Mouse (Mus musculus) heart, adult 11 months (tissue): ENCODE results near the gene Tspear.
"Not testable (repeated sequence)": the region's sequence is repeated elsewhere in the genome, so short reads cannot be mapped to it uniquely, and the experiment has no call there.

Experiments used
- DNase-seq: peaks from one replicate; pipeline ENCODE4 v3.0.0; 2022

Tspear gene

DNA sequence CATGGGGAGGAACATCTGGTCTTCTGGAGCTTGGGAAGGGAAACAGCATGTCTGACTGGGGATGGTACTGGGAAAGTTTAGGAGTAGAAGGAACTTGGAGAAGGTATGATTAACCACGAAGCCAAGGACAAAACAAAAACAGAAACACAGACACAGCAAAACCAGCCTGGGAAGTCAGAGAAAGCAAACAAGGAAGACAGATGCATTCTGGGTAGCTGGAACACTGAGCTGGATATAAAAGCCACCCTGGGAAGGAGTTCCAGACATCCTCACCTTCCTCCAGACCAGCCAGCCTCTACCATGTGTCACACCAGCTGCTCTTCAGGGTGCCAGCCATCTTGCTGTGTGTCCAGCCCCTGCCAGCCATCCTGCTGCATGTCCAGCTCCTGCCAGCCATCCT, 29.1 kb downstream of the Tspear start, which contains the start of gene Gm10142:
Gene Gm10142, plus strand, starts transcription at position 301 of the 400 bp plus-strand sequence.
- no peak for DNase-seq

DNA sequence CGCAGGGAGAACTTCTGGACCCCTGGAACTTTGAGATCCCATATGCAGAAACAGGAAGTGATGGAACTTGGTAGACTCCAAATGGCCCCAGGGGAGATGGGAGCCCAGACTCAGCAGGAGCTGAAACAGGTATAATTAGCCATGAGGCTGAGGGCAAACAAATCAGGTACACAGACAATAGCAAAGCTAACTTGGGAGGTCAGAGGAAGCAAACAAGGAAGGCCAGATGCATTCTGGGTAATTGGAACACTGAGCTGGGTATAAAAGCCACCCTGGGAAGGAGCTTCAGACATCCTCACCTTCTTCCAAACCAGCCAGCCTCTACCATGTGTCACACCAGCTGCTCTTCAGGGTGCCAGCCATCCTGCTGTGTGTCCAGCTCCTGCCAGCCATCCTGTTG, 33.9 kb downstream of the Tspear start, which contains the start of gene Krtap12-1:
Gene Krtap12-1, plus strand, starts transcription at position 301 of the 400 bp plus-strand sequence.
- DNase-seq, result not testable (repeated sequence)

DNA sequence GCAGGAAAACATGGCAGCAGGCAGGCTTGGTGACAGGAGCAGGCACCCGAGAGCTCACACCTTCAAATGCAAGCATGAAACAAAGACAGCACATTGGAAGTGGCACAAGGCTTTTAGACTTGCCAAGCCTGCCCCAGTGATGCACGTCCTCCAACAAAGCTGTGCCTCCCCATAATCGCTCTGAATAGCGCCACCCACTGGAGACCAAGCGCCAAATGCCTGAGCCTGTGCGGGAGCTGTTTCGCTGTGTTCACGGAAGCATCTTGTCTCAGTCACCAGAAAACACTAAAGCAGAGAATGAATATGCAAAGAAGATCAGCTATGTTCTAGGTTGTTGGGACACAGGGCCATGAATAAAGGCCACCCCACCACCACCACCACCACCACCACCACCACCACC, 38.5 kb downstream of the Tspear start:
- DNase-seq, result no peak

- DNase-seq, result no peak
Observed at GRCm38 (mm10) chr10:77726186-77726585, 39.8 kb downstream of the Tspear start, which contains the start of gene Gm10100. Gene Gm10100 (plus strand): TSS chr10:77726486.

GRCm38 (mm10) chr10:77728280-77728679, 41.9 kb downstream of the Tspear start:
- no peak for DNase-seq

DNA sequence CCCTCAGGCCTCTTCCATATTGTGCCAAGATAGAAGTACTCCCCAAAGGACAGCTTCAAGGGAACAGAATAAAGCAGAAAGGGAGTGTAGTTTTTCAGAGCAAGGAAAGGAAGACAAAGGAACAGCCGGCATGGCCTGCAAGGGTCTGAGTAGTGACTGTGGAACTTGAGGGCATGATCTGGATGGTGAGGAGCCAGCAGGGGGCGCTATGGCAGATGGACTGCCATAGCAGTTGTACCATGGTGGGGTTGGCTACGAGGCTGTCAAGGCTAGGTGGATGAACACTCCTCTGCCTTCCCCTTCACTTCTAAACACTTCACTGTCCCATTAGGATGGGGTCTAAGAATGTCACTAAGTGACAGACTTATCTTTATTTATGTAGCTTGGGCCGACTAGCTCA, 42.9 kb downstream of the Tspear start:
- no peak for DNase-seq

DNA sequence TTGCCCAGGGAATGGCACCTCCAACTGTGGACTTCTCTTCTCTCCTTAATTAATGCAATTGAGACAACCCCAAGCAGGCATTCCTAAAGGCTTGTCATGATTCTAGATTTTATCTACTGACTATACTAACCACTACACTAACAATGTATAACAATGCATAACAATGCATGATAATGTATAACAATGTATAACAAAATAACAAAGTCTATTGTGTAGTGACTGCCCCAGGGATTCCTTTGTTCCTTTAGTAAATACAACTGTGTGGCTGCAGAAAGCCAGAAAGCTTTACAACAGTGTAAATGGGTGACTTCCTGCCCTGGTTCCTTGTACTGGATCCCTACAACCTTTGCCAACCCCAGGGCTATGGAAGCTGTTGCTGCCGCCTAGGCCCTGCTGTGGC, 49.6 kb downstream of the Tspear start:
- DNase-seq, result no peak

DNA sequence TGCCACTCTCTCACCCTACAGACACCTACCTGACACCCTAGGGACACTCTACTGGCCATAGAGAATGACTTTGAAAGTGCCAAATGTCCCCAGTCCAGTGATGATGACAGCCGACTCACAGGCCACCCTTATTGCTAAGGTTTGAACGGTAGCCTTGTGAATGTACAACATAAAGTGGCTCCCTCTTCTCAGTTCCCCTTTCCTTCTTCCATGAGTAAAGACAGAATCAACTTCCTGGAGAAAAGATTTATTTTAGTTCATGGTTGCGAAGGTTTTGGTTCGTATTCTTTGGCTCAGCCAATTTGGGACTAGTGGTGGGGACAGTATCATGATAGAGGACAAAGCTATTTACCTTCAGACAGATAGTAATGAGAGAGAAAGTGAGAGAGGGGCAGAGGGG, 52.6 kb downstream of the Tspear start:
- no peak for DNase-seq

DNA sequence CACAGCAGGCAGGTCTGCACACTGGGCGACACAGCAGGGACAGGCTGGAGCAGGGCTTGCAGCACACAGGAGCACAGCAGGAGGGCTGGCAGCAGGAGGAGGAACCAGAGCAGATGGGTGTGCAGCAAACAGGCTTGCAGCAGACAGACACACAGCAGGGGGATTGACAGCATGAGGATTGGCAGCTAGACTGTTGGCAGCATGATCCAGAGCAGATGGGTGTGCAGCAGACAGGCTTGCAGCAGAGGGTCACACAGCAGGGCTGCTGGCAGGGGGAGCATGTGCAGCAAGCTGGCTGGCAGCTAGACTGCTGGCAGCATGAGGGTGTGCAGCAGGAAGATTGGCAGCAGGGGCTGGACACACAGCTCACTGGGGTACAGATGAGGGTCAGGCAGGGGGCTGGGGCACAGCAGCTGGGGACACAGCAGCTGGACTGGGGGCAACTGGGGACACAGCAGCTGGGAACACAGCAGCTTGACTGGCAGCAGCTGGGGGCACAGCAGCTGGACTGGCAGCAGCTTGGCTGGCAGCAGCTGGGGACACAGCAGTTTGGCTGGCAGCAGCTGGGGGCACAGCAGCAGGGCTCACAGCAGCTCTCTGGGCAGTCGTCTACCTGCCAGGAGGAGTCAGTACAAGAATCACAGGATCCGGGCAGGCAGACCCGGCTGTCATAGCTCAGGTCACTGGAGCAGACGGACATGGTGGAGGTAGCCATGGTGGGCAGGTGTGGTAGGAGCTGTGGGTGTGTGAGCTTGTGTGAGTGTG, 55.7 kb downstream of the Tspear start, which contains the start of gene Gm18596:
Gene Gm18596, minus strand, starts transcription at position 715 of the 765 bp plus-strand sequence.
- not testable (repeated sequence) for DNase-seq

GRCm38 (mm10) chr10:77750686-77751085, 64.3 kb downstream of the Tspear start:
- not testable (repeated sequence) for DNase-seq

DNA sequence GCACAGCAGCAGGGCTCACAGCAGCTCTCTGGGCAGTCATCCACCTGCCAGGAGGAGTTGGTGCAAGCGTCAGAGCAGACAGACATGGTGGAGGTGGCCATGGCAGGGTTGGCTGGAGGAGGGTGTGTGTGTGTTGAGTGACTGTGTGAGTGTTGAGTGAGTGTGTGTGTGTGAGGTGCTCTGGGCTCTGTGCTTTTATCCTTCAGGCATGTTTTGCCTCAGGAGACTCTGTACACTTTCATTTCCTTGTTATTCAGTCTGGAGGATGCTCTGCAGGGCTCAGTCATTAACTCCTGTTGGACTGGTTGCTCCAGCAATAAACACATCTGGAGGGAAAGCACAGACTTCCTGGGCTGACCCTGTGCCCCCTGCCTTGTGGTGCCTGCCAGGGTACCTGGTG, 64.9 kb downstream of the Tspear start, which contains the start of gene Gm9736:
Gene Gm9736, minus strand, starts transcription at position 101 of the 400 bp plus-strand sequence.
- DNase-seq, result peak; percentile 84

- not testable (repeated sequence) for DNase-seq
Observed at GRCm38 (mm10) chr10:77752312-77752711, 65.9 kb downstream of the Tspear start.

DNA sequence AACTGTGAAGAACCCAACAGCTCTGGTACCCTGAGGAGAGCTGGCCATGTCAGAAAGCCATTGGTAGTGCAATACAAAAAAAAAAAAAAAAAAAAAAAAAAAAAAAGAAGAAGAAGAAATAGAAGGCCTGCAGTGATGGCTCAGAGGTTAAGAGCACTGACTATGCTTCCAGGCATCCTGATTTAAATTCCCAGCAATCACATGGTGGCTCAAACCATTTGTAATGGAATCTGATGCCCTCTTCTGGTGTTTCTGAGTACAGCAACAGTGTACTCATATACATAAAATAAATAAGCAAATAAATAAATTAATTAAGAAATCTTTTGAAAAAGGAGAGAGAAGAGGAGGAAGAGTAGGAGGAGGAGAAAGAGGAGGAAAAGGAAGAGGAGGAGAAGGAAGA, 67.1 kb downstream of the Tspear start:
- DNase-seq, result no peak

DNA sequence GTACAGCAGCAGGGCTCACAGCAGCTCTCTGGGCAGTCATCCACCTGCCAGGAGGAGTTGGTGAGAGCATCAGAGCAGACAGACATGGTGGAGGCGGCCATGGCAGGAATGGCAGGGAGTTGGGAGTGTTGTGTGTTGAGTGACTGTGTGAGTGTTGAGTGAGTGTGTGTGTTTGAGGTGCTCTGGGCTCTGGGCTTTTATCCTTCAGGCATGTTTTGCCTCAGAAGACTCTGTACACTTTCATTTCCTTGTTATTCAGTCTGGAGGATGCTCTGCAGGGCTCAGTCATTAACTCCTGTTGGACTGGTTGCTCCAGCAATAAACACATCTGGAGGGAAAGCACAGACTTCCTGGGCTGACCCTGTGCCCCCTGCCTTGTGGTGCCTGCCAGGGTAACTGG, 73.2 kb downstream of the Tspear start, which contains the start of gene Gm3233:
Gene Gm3233, minus strand, starts transcription at position 101 of the 400 bp plus-strand sequence.
- DNase-seq, result peak; percentile 68

DNA sequence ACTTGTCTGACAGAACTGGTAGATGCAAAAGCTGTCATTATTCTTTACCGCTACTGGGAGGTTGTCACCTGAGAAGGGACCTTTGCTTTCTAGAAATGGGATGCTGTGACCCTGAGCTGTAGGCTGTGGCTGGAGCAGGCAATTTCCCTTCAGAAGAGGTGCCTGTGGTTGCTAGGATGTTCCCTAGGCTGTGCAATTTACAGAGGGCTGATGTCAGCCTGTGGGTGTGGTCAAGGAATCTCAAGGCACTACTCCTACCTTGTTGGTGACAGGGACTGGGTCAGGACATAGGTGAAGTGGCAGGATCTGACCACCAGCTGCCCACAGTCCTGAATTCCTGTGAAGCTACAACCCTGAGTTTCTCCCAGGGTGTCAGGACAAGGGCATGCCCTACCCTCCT, 83.4 kb downstream of the Tspear start:
- peak; percentile 81 for DNase-seq

- DNase-seq, result peak; percentile 29
Observed at GRCm38 (mm10) chr10:77771225-77771624, 84.9 kb downstream of the Tspear start, which contains the start of gene Gm3238. Gene Gm3238 (minus strand): TSS chr10:77771325.

- peak; percentile 86 for DNase-seq
Observed at GRCm38 (mm10) chr10:77772142-77772541, 85.8 kb downstream of the Tspear start.

- DNase-seq, result peak; percentile 40
Observed at GRCm38 (mm10) chr10:77776844-77777243, 90.5 kb downstream of the Tspear start, which contains the start of gene Gm7138. Gene Gm7138 (minus strand): TSS chr10:77776944.

DNA sequence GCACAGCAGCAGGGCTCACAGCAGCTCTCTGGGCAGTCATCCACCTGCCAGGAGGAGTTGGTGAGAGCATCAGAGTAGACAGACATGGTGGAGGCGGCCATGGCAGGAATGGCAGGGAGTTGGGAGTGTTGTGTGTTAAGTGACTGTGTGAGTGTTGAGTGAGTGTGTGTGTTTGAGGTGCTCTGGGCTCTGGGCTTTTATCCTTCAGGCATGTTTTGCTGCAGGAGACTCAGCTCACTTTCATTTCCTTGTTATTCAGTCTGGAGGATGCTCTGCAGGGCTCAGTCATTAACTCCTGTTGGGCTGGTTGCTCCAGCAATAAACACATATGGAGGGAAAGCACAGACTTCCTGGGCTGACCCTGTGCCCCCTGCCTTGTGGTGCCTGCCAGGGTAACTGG, 96.1 kb downstream of the Tspear start, which contains the start of gene Gm3250:
Gene Gm3250, minus strand, starts transcription at position 101 of the 400 bp plus-strand sequence.
- peak; percentile 77 for DNase-seq

- DNase-seq, result peak; percentile 61
Observed at GRCm38 (mm10) chr10:77783396-77783795, 97.0 kb downstream of the Tspear start.

DNA sequence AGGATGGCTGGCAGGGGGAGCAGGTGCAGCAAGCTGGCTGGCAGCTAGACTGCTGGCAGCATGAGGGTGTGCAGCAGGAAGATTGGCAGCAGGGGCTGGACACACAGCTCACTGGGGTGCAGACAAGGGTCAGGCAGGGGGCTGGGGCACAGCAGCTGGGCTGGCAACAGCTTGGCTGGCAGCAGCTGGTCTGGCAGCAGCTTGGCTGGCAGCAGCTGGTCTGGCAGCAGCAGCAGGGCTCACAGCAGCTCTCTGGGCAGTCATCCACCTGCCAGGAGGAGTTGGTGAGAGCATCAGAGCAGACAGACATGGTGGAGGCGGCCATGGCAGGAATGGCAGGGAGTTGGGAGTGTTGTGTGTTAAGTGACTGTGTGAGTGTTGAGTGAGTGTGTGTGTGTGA, 101.5 kb downstream of the Tspear start, which contains the start of gene Gm7137:
Gene Gm7137, minus strand, starts transcription at position 325 of the 400 bp plus-strand sequence.
- peak; percentile 95 for DNase-seq

GRCm38 (mm10) chr10:77788621-77789020, 102.3 kb downstream of the Tspear start:
- DNase-seq, result peak; percentile 67

DNA sequence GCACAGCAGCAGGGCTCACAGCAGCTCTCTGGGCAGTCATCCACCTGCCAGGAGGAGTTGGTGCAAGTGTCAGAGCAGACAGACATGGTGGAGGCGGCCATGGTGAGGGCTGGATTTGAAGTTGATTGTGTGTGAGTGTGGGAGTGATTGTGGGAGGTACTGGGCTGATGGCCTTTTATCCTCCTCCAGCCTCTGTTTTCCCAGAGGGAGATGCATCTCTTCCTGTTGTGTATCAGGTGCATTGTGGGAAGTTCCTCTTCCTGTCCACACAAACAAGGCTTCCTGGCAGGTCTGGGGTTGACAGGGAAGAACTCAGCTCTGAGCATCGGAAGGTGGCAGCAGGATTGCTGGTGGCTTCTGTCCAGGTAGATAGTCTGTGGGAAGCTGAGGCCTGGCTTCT, 108.6 kb downstream of the Tspear start, which contains the start of gene Gm9639:
Gene Gm9639, minus strand, starts transcription at position 101 of the 400 bp plus-strand sequence.
- DNase-seq, result peak; percentile 80

DNA sequence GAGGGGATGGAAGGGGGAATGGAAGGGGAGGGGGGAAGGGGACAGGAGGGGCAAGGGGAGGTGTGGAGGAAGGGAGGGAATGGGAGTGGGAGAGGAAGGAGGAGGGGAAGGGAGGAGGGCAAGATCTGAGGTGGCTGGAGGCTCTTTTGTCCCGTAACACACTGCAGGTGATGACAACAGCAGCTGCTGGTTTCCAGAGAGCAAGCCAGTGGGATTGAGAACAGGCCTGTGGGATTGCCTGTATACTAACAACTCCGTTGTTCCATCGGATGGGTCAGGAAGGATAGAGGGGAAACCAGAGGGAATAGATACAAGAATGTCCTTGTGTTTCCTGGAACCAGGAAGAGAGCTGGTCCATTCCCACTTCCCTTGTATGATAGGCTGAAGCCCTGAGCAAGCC, 111.3 kb downstream of the Tspear start:
- peak; percentile 89 for DNase-seq
